Mouse (Mus musculus) lung, postnatal 0 days (tissue): Measurements from ENCODE around the gene Krtap28-13.

ENCODE experiments used
- CTCF ChIP-seq: IDR thresholded peaks from 2 replicates; pipeline ENCODE4 v1.5.1; 2016; ENCODE audit warnings: antibody characterized with exemption, mild to moderate bottlenecking
- EP300 ChIP-seq: IDR thresholded peaks from 2 replicates; pipeline ENCODE4 v1.6.1; 2016; ENCODE audit warnings: antibody characterized with exemption, mild to moderate bottlenecking, control low read depth

GRCm38 (mm10) chr1:83015329-83015879 is 45.3 kb upstream of the Krtap28-13 start:
- TF ChIP-seq CTCF (no peak), EP300 (no peak)
